Mouse (Mus musculus) Muller cell, postnatal 12 days (primary cell): Measurements from ENCODE around the gene Abca2.
A peak's percentile ranks its signal among the peaks of the same experiment; 100 is the strongest.

Experiments used
- DNase-seq: peaks from one replicate; pipeline ENCODE4 v3.0.0-alpha.2; 2015; ENCODE audit errors: inconsistent ontology term

Abca2 gene

DNA sequence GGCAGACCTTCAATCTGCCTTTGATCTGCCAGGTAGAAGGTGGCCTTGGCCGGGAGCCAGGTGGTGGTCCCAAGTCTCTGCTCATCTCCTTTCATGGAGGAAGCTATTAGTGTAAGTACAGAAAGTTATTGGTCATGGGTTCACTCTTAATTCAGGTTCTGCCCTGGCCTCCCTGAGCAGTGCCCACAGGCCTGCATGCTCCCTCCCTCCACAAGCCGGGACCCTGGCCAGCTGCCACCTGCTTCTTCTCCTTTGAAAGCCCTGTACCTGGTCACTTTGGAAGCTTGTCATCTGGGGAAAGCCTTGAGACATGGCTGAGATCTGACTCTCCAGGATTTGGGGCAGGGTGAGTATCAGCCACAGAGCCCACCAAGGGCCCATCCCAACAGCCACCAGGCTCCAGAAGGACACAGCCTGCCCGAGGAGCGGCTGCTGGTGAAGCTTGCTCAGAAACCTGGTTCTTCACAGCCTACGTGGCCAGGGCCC, 65.0 kb downstream of the Abca2 start, which contains the start of gene Lcn12:
Gene Lcn12 (minus strand): TSS at position 436 of the 486 bp plus-strand sequence.
- no peak for DNase-seq

DNA sequence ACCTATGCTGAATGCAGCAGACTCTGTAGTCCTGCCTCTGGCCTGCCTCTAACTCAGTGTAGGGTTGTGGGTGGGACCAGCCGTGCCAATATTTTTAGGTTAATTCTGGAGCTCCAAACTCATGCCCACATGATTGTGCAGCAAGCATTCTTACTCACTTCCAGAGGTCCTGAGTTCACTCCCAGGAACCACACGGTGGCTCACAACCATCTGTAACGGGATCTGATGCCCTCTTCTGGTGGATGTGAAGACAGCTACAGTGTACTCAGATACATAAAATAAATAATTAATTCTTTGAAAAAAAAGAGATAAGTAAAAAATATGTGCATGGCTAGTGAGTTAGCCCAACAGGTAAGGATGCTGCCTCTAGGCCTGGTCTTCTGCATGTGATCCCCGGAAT, 68.0 kb downstream of the Abca2 start:
- peak; percentile 47 for DNase-seq
